Mouse (Mus musculus) cerebellum, postnatal 14 days (tissue): ENCODE results near the gene Grb10.

Experiments used
- DNase-seq, 2 experiments: peaks; one replicate each; pipeline ENCODE4 v3.0.0; 2021; ENCODE audit warnings: mixed read lengths in 2 of 2

Gene Grb10

GRCm38 (mm10) chr11:11943240-11944081, 95.0 kb downstream of the Grb10 start:
- no peak for DNase-seq

GRCm38 (mm10) chr11:11942320-11943217, 95.9 kb downstream of the Grb10 start:
- DNase-seq = no peak

DNA sequence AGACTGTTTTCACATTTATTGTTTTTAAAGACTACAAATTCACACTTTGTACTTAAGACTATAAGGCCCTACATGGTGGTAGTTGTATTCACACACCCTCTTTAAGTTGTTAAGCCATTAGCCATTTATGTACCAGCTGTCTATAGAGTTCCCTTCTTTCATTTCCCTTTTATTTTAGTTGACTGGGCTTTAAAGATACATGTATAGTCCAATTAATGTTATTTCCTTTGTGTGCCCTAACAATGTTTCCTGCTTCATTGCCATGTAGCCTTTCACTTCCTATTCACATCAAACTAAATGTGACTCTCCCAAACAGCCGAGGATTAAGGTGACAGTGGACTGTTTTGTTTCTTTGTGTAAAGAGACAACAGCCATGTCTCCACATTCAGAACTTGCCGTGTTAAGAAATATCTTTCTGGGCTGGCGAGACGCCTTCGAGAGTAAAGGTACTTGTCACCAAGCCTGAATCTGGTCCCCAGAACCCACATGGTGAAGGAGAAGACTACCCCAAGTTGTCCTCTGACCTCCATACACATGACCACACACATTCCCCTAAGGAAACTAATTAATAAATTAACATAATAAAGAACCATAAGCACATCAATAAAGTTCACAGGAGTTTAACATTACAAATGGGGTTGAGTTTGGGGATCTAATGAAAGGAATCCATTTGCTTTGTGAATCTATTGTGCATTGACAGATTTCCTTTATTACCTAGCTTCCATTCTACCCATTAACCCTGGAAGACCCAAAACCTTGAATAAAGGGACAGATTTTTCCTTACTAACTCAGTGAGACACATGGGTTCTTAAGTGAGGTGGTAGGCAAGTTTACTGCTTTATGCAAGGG, 97.4 kb downstream of the Grb10 start:
- DNase-seq = no peak

DNA sequence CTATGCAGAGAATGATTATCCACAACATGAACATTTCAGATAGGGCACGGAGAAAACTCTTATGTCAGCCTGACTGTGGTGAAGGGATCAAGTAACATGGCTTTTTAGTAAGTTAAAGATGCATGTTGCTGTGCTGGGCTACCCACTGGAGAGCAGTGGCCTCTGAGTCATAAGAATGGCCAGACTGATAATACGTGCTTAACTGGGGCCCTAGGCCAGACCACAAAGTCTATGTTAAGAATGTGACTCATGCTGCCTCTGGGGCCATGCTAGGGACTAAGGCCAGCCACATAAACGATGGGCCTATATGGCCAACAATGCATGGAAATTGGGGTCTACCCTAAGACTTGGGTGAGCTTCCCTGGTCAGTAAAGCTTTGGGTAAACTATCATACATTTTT, 98.9 kb downstream of the Grb10 start:
- DNase-seq = no peak

DNA sequence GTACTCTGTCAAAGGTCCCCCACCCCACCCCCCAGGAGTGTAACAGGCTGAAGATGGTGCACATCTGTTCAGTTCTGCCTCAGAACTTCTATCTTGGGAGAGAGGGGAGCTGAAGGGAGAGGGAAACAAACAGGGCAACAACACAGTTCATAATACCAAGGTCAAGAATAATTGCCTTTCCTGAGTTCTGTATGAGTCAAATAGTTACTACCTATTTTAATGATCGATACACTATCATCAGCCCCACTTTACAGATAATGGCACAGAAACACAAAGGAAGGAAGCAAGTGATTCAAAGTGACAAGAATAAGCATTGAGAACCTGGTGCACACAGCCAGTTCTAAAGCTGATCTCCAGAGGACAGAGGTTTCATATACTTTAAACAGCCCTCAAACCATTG, 99.9 kb downstream of the Grb10 start:
- DNase-seq = no peak

GRCm38 (mm10) chr11:11937340-11938030, 101.0 kb downstream of the Grb10 start:
- DNase-seq = no peak

DNA sequence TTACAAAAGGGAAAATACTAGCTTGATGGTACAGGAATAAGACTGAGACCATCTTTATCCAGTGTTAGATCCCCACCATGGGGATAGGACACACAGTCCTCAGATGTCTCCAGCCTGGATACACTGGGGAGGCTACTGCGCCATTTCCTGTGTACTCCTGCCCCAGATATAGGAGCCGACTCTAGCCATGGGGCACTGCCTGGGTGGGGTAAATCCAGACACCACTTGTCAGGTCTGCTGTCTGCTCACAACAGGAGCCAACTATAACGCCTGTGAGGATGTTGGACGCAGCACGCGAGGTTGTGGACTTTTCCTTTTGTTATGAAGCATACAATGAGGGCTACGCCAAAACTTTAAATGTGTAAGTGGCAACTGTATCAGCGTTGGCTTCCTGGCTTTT, 103.7 kb downstream of the Grb10 start:
- no peak for DNase-seq

DNA sequence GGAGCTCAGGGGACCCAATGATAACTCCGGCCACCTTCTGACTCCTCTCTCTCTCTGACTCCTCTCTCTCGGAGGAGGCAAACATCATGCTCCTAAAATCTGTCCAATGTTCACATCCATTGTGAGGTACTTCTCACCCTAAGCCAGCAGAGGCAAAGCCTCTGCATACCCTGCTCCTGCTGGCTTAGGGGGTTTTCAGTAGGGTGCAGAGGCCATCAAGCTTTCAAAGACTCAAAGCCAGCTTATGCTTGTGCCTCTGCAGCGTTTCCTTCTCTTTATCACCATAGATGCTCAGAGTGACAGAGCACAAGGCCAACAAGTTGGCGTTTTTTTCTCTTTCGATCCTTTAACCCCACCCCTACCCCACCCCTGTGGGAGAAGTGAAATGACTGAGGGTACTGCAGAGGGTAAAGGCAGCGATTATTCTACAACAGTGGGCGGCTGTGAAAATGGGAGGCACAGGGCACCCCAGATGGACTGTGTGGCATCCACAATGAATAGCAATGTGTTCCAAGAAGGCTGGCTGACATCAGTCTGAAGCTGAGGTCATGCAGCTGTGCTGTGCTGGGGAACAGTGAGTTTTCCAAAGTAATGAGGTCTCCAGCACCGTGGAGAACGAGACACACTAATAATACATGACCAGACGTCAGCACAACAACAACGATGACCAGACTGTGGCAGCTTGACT, 106.2 kb downstream of the Grb10 start:
- DNase-seq = no peak

- no peak for DNase-seq
Observed at GRCm38 (mm10) chr11:11931688-11932087, 106.8 kb downstream of the Grb10 start.

DNA sequence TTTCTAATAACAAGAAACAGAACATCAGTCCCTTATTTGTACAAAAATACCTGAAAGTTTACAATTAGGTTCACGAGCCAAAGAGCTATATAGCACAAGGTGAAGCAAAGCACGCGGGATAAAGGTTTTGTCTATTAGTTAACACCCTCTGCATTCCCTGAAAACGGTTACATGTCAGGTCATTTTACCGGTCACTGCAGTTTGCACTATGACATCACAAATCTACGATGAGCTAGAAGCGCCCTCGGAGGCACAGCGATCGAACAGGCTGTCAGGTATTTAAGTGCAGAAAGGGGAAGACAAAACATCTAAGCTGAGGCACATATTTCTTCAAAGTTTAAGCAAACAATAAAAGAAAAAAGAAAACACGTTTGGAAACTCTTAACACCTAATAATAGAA, 108.0 kb downstream of the Grb10 start:
- DNase-seq = no peak

GRCm38 (mm10) chr11:11929059-11929458, 109.4 kb downstream of the Grb10 start:
- no peak for DNase-seq

- no peak for DNase-seq
Observed at GRCm38 (mm10) chr11:11928586-11928985, 109.9 kb downstream of the Grb10 start.

GRCm38 (mm10) chr11:11923900-11924299, 114.6 kb downstream of the Grb10 start:
- no peak for DNase-seq

GRCm38 (mm10) chr11:11923345-11923744, 115.1 kb downstream of the Grb10 start:
- DNase-seq = no peak

- no peak for DNase-seq
Observed at GRCm38 (mm10) chr11:11922106-11922505, 116.4 kb downstream of the Grb10 start.

- DNase-seq = no peak
Observed at GRCm38 (mm10) chr11:11907703-11908413, 130.6 kb downstream of the Grb10 start.

GRCm38 (mm10) chr11:11905518-11905917, 133.0 kb downstream of the Grb10 start:
- DNase-seq = no peak

GRCm38 (mm10) chr11:11904995-11905394, 133.5 kb downstream of the Grb10 start:
- DNase-seq = no peak

- no peak for DNase-seq
Observed at GRCm38 (mm10) chr11:11901509-11901908, 137.0 kb downstream of the Grb10 start.

GRCm38 (mm10) chr11:11898496-11898895, 140.0 kb downstream of the Grb10 start:
- DNase-seq = no peak
